Mouse (Mus musculus): ENCODE measurements at regions not wholly inside any gene's neighbourhood (a gene's known extent, or its start where the extent isn't known, plus 50 kb on each side); places are given as distances from the start of the nearest gene placed in this dataset.

- no peak overlapping the region for H3K27ac ChIP-seq (ENCODE audit: control insufficient read depth, insufficient read depth, low read length)
- no peaks in the 10 kb centered on the region for H3K27me3 ChIP-seq (ENCODE audit: control insufficient read depth, insufficient read depth, low read length)
- no peaks in the 10 kb centered on the region for H3K4me1 ChIP-seq (replicated peaks; ENCODE audit: control insufficient read depth, insufficient read depth, low read length)
- 96% methylated on average over 3 of the region's 3 CpGs for WGBS
- TF ChIP-seq CTCF (IDR thresholded peaks at IDR 0.05; ENCODE audit: borderline replicate concordance, control insufficient read depth, extremely low read depth, insufficient read depth, low read length, poor library complexity) (no peak), POLR2A (IDR thresholded peaks at IDR 0.05; ENCODE audit: control insufficient read depth, extremely low read depth, insufficient read depth, low read length, poor library complexity) (no peak)
- no peak overlapping the region for H3K4me3 ChIP-seq (ENCODE audit: control insufficient read depth, insufficient read depth, low read length)
- DNase-seq = no peak
- no peaks in the 10 kb centered on the region for H3K36me3 ChIP-seq (ENCODE audit: control insufficient read depth, insufficient read depth, low read length)
These were observed 82.5 kb upstream of the Frmd6 start for GRCm38 (mm10) chr12:70742836-70743235.

GRCm38 (mm10) chr12:70745681-70746080, 79.6 kb upstream of the Frmd6 start:
- no peak for DNase-seq
- no peaks in the 10 kb centered on the region for H3K4me1 ChIP-seq (replicated peaks; ENCODE audit: control insufficient read depth, insufficient read depth, low read length)
- 96% methylated on average over 2 of the region's 2 CpGs for WGBS
- H3K4me3 ChIP-seq (ENCODE audit: control insufficient read depth, insufficient read depth, low read length) = no peak overlapping the region
- H3K27me3 ChIP-seq (ENCODE audit: control insufficient read depth, insufficient read depth, low read length) = no peaks in the 10 kb centered on the region
- TF ChIP-seq POLR2A (IDR thresholded peaks at IDR 0.05; ENCODE audit: control insufficient read depth, extremely low read depth, insufficient read depth, low read length, poor library complexity) (no peak), CTCF (IDR thresholded peaks at IDR 0.05; ENCODE audit: borderline replicate concordance, control insufficient read depth, extremely low read depth, insufficient read depth, low read length, poor library complexity) (no peak)
- H3K36me3 ChIP-seq (ENCODE audit: control insufficient read depth, insufficient read depth, low read length) = no peaks in the 10 kb centered on the region
- no peak overlapping the region for H3K27ac ChIP-seq (ENCODE audit: control insufficient read depth, insufficient read depth, low read length)

- Histone ChIP-seq H3K27ac (ENCODE audit: control insufficient read depth, insufficient read depth, low read length) (no peak overlapping the region), H3K27me3 (ENCODE audit: control insufficient read depth, insufficient read depth, low read length) (no peaks in the 10 kb centered on the region), H3K36me3 (ENCODE audit: control insufficient read depth, insufficient read depth, low read length) (no peaks in the 10 kb centered on the region), H3K4me3 (ENCODE audit: control insufficient read depth, insufficient read depth, low read length) (no peak overlapping the region), H3K4me1 (replicated peaks; ENCODE audit: control insufficient read depth, insufficient read depth, low read length) (no peaks in the 10 kb centered on the region)
- 92% methylated on average over 2 of the region's 2 CpGs for whole genome bisulfite sequencing
- TF ChIP-seq POLR2A (IDR thresholded peaks at IDR 0.05; ENCODE audit: control insufficient read depth, extremely low read depth, insufficient read depth, low read length, poor library complexity) (no peak), CTCF (IDR thresholded peaks at IDR 0.05; ENCODE audit: borderline replicate concordance, control insufficient read depth, extremely low read depth, insufficient read depth, low read length, poor library complexity) (no peak)
- DNase-seq = no peak
These were observed 75.7 kb upstream of the Frmd6 start for GRCm38 (mm10) chr12:70749651-70750050.

- no peaks in the 10 kb centered on the region for H3K4me1 ChIP-seq (replicated peaks; ENCODE audit: control insufficient read depth, insufficient read depth, low read length)
- H3K4me3 ChIP-seq (ENCODE audit: control insufficient read depth, insufficient read depth, low read length) = no peak overlapping the region
- DNase-seq = no peak
- WGBS = 90% methylated on average over 7 of the region's 7 CpGs
- TF ChIP-seq CTCF (IDR thresholded peaks at IDR 0.05; ENCODE audit: borderline replicate concordance, control insufficient read depth, extremely low read depth, insufficient read depth, low read length, poor library complexity) (no peak), POLR2A (IDR thresholded peaks at IDR 0.05; ENCODE audit: control insufficient read depth, extremely low read depth, insufficient read depth, low read length, poor library complexity) (no peak)
- H3K36me3 ChIP-seq (ENCODE audit: control insufficient read depth, insufficient read depth, low read length) = no peaks in the 10 kb centered on the region
- H3K27me3 ChIP-seq (ENCODE audit: control insufficient read depth, insufficient read depth, low read length) = no peaks in the 10 kb centered on the region
- no peak overlapping the region for H3K27ac ChIP-seq (ENCODE audit: control insufficient read depth, insufficient read depth, low read length)
These were observed 74.4 kb upstream of the Frmd6 start for GRCm38 (mm10) chr12:70750651-70751578.

GRCm38 (mm10) chr12:70752266-70752910, 72.9 kb upstream of the Frmd6 start:
- H3K27me3 ChIP-seq (ENCODE audit: control insufficient read depth, insufficient read depth, low read length) = no peaks in the 10 kb centered on the region
- H3K27ac ChIP-seq (ENCODE audit: control insufficient read depth, insufficient read depth, low read length) = no peak overlapping the region
- TF ChIP-seq CTCF (IDR thresholded peaks at IDR 0.05; ENCODE audit: borderline replicate concordance, control insufficient read depth, extremely low read depth, insufficient read depth, low read length, poor library complexity) (no peak), POLR2A (IDR thresholded peaks at IDR 0.05; ENCODE audit: control insufficient read depth, extremely low read depth, insufficient read depth, low read length, poor library complexity) (no peak)
- H3K36me3 ChIP-seq (ENCODE audit: control insufficient read depth, insufficient read depth, low read length) = no peaks in the 10 kb centered on the region
- 59% methylated on average over 11 of the region's 11 CpGs for WGBS
- no peak overlapping the region for H3K4me3 ChIP-seq (ENCODE audit: control insufficient read depth, insufficient read depth, low read length)
- DNase-seq = no peak
- H3K4me1 ChIP-seq (replicated peaks; ENCODE audit: control insufficient read depth, insufficient read depth, low read length) = peaks cover 4% of the 10 kb centered on the region

- peaks cover 4% of the 10 kb centered on the region for H3K4me1 ChIP-seq (replicated peaks; ENCODE audit: control insufficient read depth, insufficient read depth, low read length)
- no peaks in the 10 kb centered on the region for H3K27me3 ChIP-seq (ENCODE audit: control insufficient read depth, insufficient read depth, low read length)
- no peak for TF ChIP-seq CTCF (IDR thresholded peaks at IDR 0.05; ENCODE audit: borderline replicate concordance, control insufficient read depth, extremely low read depth, insufficient read depth, low read length, poor library complexity)
- no peak for TF ChIP-seq POLR2A (IDR thresholded peaks at IDR 0.05; ENCODE audit: control insufficient read depth, extremely low read depth, insufficient read depth, low read length, poor library complexity)
- DNase-seq = no peak
- 65% methylated on average over 4 of the region's 4 CpGs for WGBS
- no peak overlapping the region for H3K27ac ChIP-seq (ENCODE audit: control insufficient read depth, insufficient read depth, low read length)
- H3K4me3 ChIP-seq (ENCODE audit: control insufficient read depth, insufficient read depth, low read length) = no peak overlapping the region
- H3K36me3 ChIP-seq (ENCODE audit: control insufficient read depth, insufficient read depth, low read length) = no peaks in the 10 kb centered on the region
These were observed 72.4 kb upstream of the Frmd6 start for GRCm38 (mm10) chr12:70752911-70753290.

Data from thymus, adult 2 months (tissue).